Mouse (Mus musculus) B cell, adult 67 days (primary cell): ENCODE results near the gene Cypt4. TPM values are rescaled to one million over a fixed set of nuclear protein-coding genes. Genes with fewer than 3 reads are reported as not detected.

ENCODE experiments used
- total RNA-seq, 2 experiments: library from RNA; stranded (reverse); gene quantifications; 4 replicates each; pipeline ENCODE4 v1.2.4; 2023

The Cypt4 gene
- total RNA-seq: not detected

GRCm38 (mm10) chr9:24624896-24625295, at the start of gene Cypt4:
Cypt4 (plus strand) TSS chr9:24625196.

Other genes starting within 250 kb of the Cypt4 start
- 1 to 10 TPM; 8.1 to 9.8 TPM for gene Dpy19l1, start 122.1 kb upstream of the Cypt4 start, total RNA-seq
- not detected for gene Dpy19l2, start 71.1 kb downstream of the Cypt4 start, total RNA-seq
- gene Tbx20, start 149.1 kb downstream of the Cypt4 start, total RNA-seq: not detected